ENCODE assay signal across 9 mouse cellular contexts in the genomic region with DNA sequence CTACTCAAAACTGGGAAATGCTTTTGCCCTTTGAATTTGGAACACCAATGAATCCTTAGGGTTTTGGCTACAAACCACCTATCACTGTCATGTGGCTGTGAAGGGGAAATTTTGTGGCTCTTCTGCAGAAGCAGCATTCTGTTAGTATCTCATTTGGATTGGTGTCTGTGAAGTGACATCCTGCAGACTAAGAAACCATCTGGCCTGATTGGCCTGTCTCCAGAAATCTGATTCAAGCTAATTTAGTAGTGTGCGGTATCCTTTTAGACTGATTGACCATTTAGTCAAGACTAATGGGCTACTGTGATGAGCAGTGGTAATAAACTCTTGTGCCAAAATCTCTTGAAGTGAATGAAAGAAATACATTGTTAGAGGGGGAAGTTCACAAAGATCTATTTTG.
A peak's percentile ranks its signal among the peaks of the same experiment; 100 is the strongest.
DNase-seq lines count a peak whose midpoint lies in the region; ATAC-seq and TF ChIP-seq lines count a peak whose summit lies in the region.
"Had no signal": no experiment of that assay in that cellular context is flagged by ENCODE, and none has a peak within 500 bp of the region (broad histone marks: within the 10 kb centered on the region; RNA-seq: fewer than 3 reads in every experiment).

No protein-coding gene starts in this region.

- no peak for TF ChIP-seq POLR2A in lung, adult 2 months (IDR thresholded peaks at IDR 0.05; ENCODE audit: borderline replicate concordance, extremely low read depth, low read depth, low read length)

- no peak overlapping the region for H3K9ac ChIP-seq in lung, embryonic 16.5 days (ENCODE audit: low read length)
- no peak overlapping the region for H3K9ac ChIP-seq in heart, embryonic 11.5 days (ENCODE audit: low read depth, low read length)

- H3K4me2 ChIP-seq in lung, embryonic 16.5 days (ENCODE audit: low read depth, low read length) = no peak overlapping the region
- no peak overlapping the region for H3K4me2 ChIP-seq in heart, embryonic 11.5 days

- H3K4me3 ChIP-seq in lung, embryonic 16.5 days (ENCODE audit: low read length) = no peak overlapping the region
- no peak overlapping the region for H3K4me3 ChIP-seq in lung, adult 2 months (replicated peaks; ENCODE audit: extremely low read depth, low read depth, low read length)
- H3K4me3 ChIP-seq in heart, embryonic 11.5 days (ENCODE audit: low read depth, low read length) = no peak overlapping the region
- H3K4me3 ChIP-seq: megakaryocyte, embryonic 14.5 days had no signal

- no peaks in the 10 kb centered on the region for H3K4me1 ChIP-seq in lung, embryonic 16.5 days (replicated peaks; ENCODE audit: control insufficient read depth, insufficient read depth, low read length)
- no peaks in the 10 kb centered on the region for H3K4me1 ChIP-seq in lung, adult 2 months (ENCODE audit: control insufficient read depth, insufficient read depth, low read length)
- no peaks in the 10 kb centered on the region for H3K4me1 ChIP-seq in heart, embryonic 11.5 days (ENCODE audit: control insufficient read depth, insufficient read depth, low read length)
- H3K4me1 ChIP-seq: megakaryocyte, embryonic 14.5 days had no signal

- H3K36me3 ChIP-seq in lung, embryonic 16.5 days (ENCODE audit: control insufficient read depth, insufficient read depth, low read length) = no peaks in the 10 kb centered on the region
- H3K36me3 ChIP-seq in heart, embryonic 11.5 days (ENCODE audit: control insufficient read depth, insufficient read depth, low read length) = no peaks in the 10 kb centered on the region

- no peak overlapping the region for H3K27ac ChIP-seq in lung, embryonic 16.5 days (ENCODE audit: low read length)
- H3K27ac ChIP-seq in heart, embryonic 11.5 days (ENCODE audit: low read depth, low read length) = no peak overlapping the region

- peak; percentile 69 for ATAC-seq in lung, embryonic 16.5 days (ENCODE audit: low read depth)
- ATAC-seq in heart, embryonic 11.5 days (replicated peaks; ENCODE audit: insufficient number of reproducible peaks, low FRiP score, low TSS enrichment) = no peak

- TF ChIP-seq CTCF in lung, adult 2 months (IDR thresholded peaks at IDR 0.05; ENCODE audit: insufficient read depth, low read length) = no peak

- 40% methylated on average over 1 of the region's 1 CpGs for WGBS in lung, embryonic 16.5 days
- WGBS in lung, adult 2 months = 78% methylated on average over 1 of the region's 1 CpGs
- 88% methylated on average over 1 of the region's 1 CpGs for WGBS in heart, embryonic 11.5 days (ENCODE audit: insufficient replicate concordance)

- H3K27me3 ChIP-seq in lung, embryonic 16.5 days (ENCODE audit: control insufficient read depth, insufficient read depth, low read depth, low read length) = no peaks in the 10 kb centered on the region
- H3K27me3 ChIP-seq in heart, embryonic 11.5 days (ENCODE audit: control insufficient read depth, insufficient read depth, low read length) = no peaks in the 10 kb centered on the region
- H3K27me3 ChIP-seq: megakaryocyte, embryonic 14.5 days had no signal

- DNase-seq in lung, adult 2 months = no peak
- peak; percentile 57 for DNase-seq in cerebellum, adult 9-10 months
- DNase-seq in layer of hippocampus, adult 9-10 months (ENCODE audit: low spot score) = peak; percentile 57
- peak; percentile 51 to 59 for DNase-seq in right cerebral cortex, adult 2 months (ENCODE audit: low spot score in 2 of 2)
- no peak for DNase-seq in embryo, embryonic 10.5 days (ENCODE audit: low spot score)
- DNase-seq in embryo, embryonic 11 days = no peak

- no peaks in the 10 kb centered on the region for H3K9me3 ChIP-seq in lung, embryonic 16.5 days (ENCODE audit: control insufficient read depth, low read length)
- H3K9me3 ChIP-seq in heart, embryonic 11.5 days (replicated peaks; ENCODE audit: control insufficient read depth, low read length) = no peaks in the 10 kb centered on the region

Comparison
In these comparisons a context has a peak if more than half of its experiments do, and no peak if none do; other contexts are left out.
1. DNase-seq: peak in cerebellum, adult 9-10 months (single experiment), layer of hippocampus, adult 9-10 months (single experiment) and right cerebral cortex, adult 2 months (2 of 2); none in lung, adult 2 months (single experiment), embryo, embryonic 10.5 days (single experiment) and embryo, embryonic 11 days (single experiment).